Mouse (Mus musculus): Measurements from ENCODE around the gene Mfsd13b.

DNA sequence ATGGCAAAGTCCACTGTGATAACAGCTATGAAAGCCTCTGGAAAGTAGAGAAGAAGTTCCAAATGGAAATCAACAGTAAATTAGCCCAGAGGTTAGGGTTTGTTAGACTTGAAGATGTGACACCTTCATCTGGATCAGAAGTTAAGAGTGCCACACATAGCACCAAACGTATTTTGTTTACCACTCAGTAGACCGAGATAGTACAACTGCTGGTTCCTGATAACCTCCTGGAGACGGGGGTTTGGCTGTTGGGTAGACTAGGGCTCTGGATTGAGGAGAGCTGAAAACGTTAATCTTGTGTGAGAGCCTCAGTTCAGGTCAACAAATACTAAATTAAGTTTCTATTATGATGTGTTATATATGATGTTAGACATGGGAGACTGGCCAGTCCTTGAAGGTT, 2.3 kb upstream of the Mfsd13b start:
- TF ChIP-seq CTCF (IDR thresholded peaks at IDR 0.05; ENCODE audit: borderline replicate concordance, insufficient read depth, low read length) (no peak), POLR2A (IDR thresholded peaks at IDR 0.05; ENCODE audit: low read depth, low read length) (no peak)
